Mouse (Mus musculus) CH12.LX (cell line): ENCODE measurements at regions not wholly inside any gene's neighbourhood (a gene's known extent, or its start where the extent isn't known, plus 50 kb on each side); places are given as distances from the start of the nearest gene placed in this dataset.
A peak's percentile ranks its signal among the peaks of the same experiment; 100 is the strongest.

Source experiments
- DNase-seq: peaks from one replicate; pipeline ENCODE4 v3.0.0-alpha.2; 2013; ENCODE audit errors: extremely low read depth
- H3K27ac ChIP-seq: 2 replicates; pipeline ENCODE4 v1.5.1; 2012; ENCODE audit warnings: low read depth, mild to moderate bottlenecking, control low read depth, moderate library complexity; ENCODE audit not compliant: insufficient read depth
- H3K27me3 ChIP-seq: replicated peaks from 2 replicates; pipeline ENCODE3; 2012; ENCODE audit warnings: inconsistent platforms
- H3K36me3 ChIP-seq, 2 experiments: replicated peaks in 1 of 2; 2 replicates each; pipeline versions ENCODE3 to v1.6.1; 2012; ENCODE audit warnings: inconsistent platforms in 1 of 2, low read length in 1 of 2, mild to moderate bottlenecking in 1 of 2, mixed read lengths in 1 of 2, moderate library complexity in 1 of 2; ENCODE audit not compliant: control insufficient read depth in 1 of 2, insufficient read depth in 1 of 2
- H3K4me1 ChIP-seq, 2 experiments: 2 replicates each; pipeline ENCODE4 v1.6.1; 2012; ENCODE audit warnings: inconsistent platforms in 1 of 2, moderate library complexity in 1 of 2; ENCODE audit not compliant: insufficient read depth in 2 of 2, control insufficient read depth in 1 of 2
- H3K4me2 ChIP-seq: 2 replicates; pipeline ENCODE4 v1.6.1; 2012; ENCODE audit warnings: low read depth, mild to moderate bottlenecking, control low read depth; ENCODE audit not compliant: poor library complexity, insufficient read depth, severe bottlenecking
- H3K4me3 ChIP-seq, 3 experiments: fragments of 150-350 bp in 1 of 3; sonication (generic) in 1 of 3; replicated peaks in 1 of 3; 2 replicates each; pipeline versions ENCODE3 to v1.5.1; 2011 to 2012; ENCODE audit warnings: low read depth in 2 of 3, low read length in 2 of 3, mild to moderate bottlenecking in 2 of 3, moderate library complexity in 2 of 3, control low read depth in 1 of 3, improper control_type of control experiment in 1 of 3, inconsistent platforms in 1 of 3, mixed read lengths in 1 of 3; ENCODE audit not compliant: poor library complexity in 1 of 3
- H3K79me2 ChIP-seq: replicated peaks from 2 replicates; pipeline ENCODE4 v1.6.1; 2012; ENCODE audit warnings: mild to moderate bottlenecking, moderate library complexity; ENCODE audit not compliant: control insufficient read depth, poor library complexity, insufficient read depth, severe bottlenecking; ENCODE audit errors: extremely low read depth
- H3K9ac ChIP-seq: 2 replicates; pipeline ENCODE4 v1.6.1; 2012; ENCODE audit warnings: low read depth, mild to moderate bottlenecking, control low read depth, moderate library complexity; ENCODE audit not compliant: insufficient read depth
- H3K9me3 ChIP-seq: replicated peaks from 2 replicates; pipeline ENCODE3; 2012; ENCODE audit warnings: low read length, inconsistent platforms, mixed read lengths
- E2F4 ChIP-seq: IDR thresholded peaks from 2 replicates; pipeline ENCODE4 v1.6.1; 2011; ENCODE audit warnings: low read depth, low read length, improper control_type of control experiment; ENCODE audit not compliant: insufficient replicate concordance
- ELF1 ChIP-seq: IDR thresholded peaks from 2 replicates; pipeline ENCODE4 v1.6.1; 2014; ENCODE audit warnings: low read depth, mild to moderate bottlenecking, inconsistent platforms, low read length, improper control_type of control experiment
- EP300 ChIP-seq: IDR thresholded peaks from 2 replicates; pipeline ENCODE4 v1.6.1; 2011; ENCODE audit warnings: low read length, improper control_type of control experiment
- ETS1 ChIP-seq: conservative IDR thresholded peaks from 2 replicates; pipeline ENCODE4 v1.6.1; 2012; ENCODE audit warnings: low read depth, mild to moderate bottlenecking, inconsistent platforms, low read length, improper control_type of control experiment, moderate library complexity
- GABPA ChIP-seq: IDR thresholded peaks from 2 replicates; pipeline ENCODE4 v1.6.1; 2012; ENCODE audit warnings: low read depth, low read length, improper control_type of control experiment, inconsistent platforms; ENCODE audit not compliant: insufficient replicate concordance
- IRF4 ChIP-seq: IDR thresholded peaks from 2 replicates; pipeline ENCODE4 v1.6.1; 2014; ENCODE audit warnings: low read depth, mild to moderate bottlenecking, inconsistent platforms, low read length, improper control_type of control experiment
- JUN ChIP-seq: IDR thresholded peaks from 2 replicates; pipeline ENCODE4 v1.6.1; 2011; ENCODE audit warnings: low read depth, mild to moderate bottlenecking, low read length, improper control_type of control experiment, moderate library complexity; ENCODE audit not compliant: insufficient read depth
- JUND ChIP-seq: conservative IDR thresholded peaks from 2 replicates; pipeline ENCODE4 v1.6.1; 2011; ENCODE audit warnings: low read depth, low read length, improper control_type of control experiment
- MAFK ChIP-seq: IDR thresholded peaks from 2 replicates; pipeline ENCODE4 v1.6.1; 2011; ENCODE audit warnings: low read length, improper control_type of control experiment; ENCODE audit not compliant: insufficient replicate concordance
- MAX ChIP-seq: IDR thresholded peaks from 2 replicates; pipeline ENCODE4 v1.6.1; 2011; ENCODE audit warnings: low read length, improper control_type of control experiment
- MAZ ChIP-seq: IDR thresholded peaks from 2 replicates; pipeline ENCODE4 v1.6.1; 2012; ENCODE audit warnings: low read depth, mild to moderate bottlenecking, inconsistent platforms, low read length, improper control_type of control experiment, moderate library complexity
- MXI1 ChIP-seq: IDR thresholded peaks from 2 replicates; pipeline ENCODE4 v1.6.1; 2011; ENCODE audit warnings: mild to moderate bottlenecking, low read depth, low read length, improper control_type of control experiment
- NELFE ChIP-seq: IDR thresholded peaks from 2 replicates; pipeline ENCODE4 v1.6.1; 2011; ENCODE audit warnings: low read depth, low read length, improper control_type of control experiment
- POLR2A ChIP-seq: IDR thresholded peaks from 2 replicates; pipeline ENCODE4 v1.6.1; 2011; ENCODE audit warnings: low read depth, mild to moderate bottlenecking, improper control_type of control experiment, low read length
- SIN3A ChIP-seq: IDR thresholded peaks from 2 replicates; pipeline ENCODE4 v1.6.1; 2012; ENCODE audit warnings: low read length, improper control_type of control experiment, inconsistent platforms
- USF1 ChIP-seq: IDR thresholded peaks from 2 replicates; pipeline ENCODE4 v1.6.1; 2014; ENCODE audit warnings: low read depth, mild to moderate bottlenecking, inconsistent platforms, low read length, improper control_type of control experiment
- USF2 ChIP-seq: conservative IDR thresholded peaks from 2 replicates; pipeline ENCODE4 v1.6.1; 2011; ENCODE audit warnings: low read depth, low read length, improper control_type of control experiment
- ZKSCAN1 ChIP-seq: IDR thresholded peaks from 2 replicates; pipeline ENCODE4 v1.6.1; 2012; ENCODE audit warnings: low read depth, inconsistent platforms, low read length, improper control_type of control experiment, borderline replicate concordance
- ZNF384 ChIP-seq: IDR thresholded peaks from 2 replicates; pipeline ENCODE4 v1.6.1; 2012; ENCODE audit warnings: low read depth, low read length, improper control_type of control experiment, inconsistent platforms
- dilution Hi-C: fragments of 300-500 bp; cut with MboI; formaldehyde crosslinking; loops from 2 replicates; pipeline ENCODE4 v1.14.3; 2020; ENCODE audit warnings: low sequenced_read_pairs; ENCODE audit not compliant: extremely low pct_unique_long_range_greater_than_20kb, extremely low pct_ligation_motif_present
- in situ Hi-C: fragments of 300-500 bp; cut with MboI; formaldehyde crosslinking; loops from 3 replicates; pipeline ENCODE4 v1.14.3; 2019; ENCODE audit warnings: low sequenced_read_pairs, low pct_ligation_motif_present, low pct_unique_long_range_greater_than_20kb, mixed read lengths

DNA sequence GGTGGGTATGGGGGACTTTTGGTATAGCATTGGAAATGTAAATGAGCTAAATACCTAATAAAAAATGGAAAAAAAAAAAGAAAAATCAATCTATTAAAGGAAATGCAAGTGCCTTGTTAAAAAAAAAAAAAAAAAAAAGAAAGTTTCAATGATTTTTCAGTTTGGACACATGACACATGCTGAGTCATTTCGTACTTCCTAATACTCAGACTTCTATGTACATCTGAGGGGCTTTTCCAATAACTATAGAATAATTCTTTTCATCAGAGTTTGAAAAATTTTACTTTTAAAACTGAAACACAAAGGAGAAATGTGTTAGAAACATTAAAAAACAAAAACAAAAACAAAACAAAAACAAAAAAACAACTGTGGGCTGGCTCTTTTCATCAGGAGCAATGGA, 162.4 kb upstream of the Ube2e1 start:
- H3K9ac ChIP-seq, result no peak overlapping the region
- H3K36me3 ChIP-seq, result no peaks in the 10 kb centered on the region
- no peaks in the 10 kb centered on the region for H3K9me3 ChIP-seq
- H3K4me1 ChIP-seq, result peaks cover 2 to 24% of the 10 kb centered on the region in 2 experiments; a peak in 2 of 4 replicates
- H3K4me2 ChIP-seq, result no peak overlapping the region
- no peaks in the 10 kb centered on the region for H3K27me3 ChIP-seq
- no peaks in the 10 kb centered on the region for H3K79me2 ChIP-seq
- peak; percentile 75 for TF ChIP-seq JUND
- TF ChIP-seq EP300, result peak; percentile 45; the same call in 1 of the 2 replicates
- TF ChIP-seq IRF4, result peak; percentile 35; the same call in 1 of the 2 replicates
- TF ChIP-seq ZKSCAN1, result no peak
- TF ChIP-seq MAFK, result 0 out of 2 replicates have a peak, but pooled peaks have one; percentile 15
- peak; percentile 84 for TF ChIP-seq ZNF384
- peak; percentile 41; the same call in 1 of the 2 replicates for TF ChIP-seq JUN
- no peak for TF ChIP-seq USF2
- dilution Hi-C loops (no loop called here), in situ Hi-C loops (no loop called here)
- no peak overlapping the region for H3K27ac ChIP-seq
- no peak for DNase-seq
- H3K4me3 ChIP-seq, result no peak overlapping the region

DNA sequence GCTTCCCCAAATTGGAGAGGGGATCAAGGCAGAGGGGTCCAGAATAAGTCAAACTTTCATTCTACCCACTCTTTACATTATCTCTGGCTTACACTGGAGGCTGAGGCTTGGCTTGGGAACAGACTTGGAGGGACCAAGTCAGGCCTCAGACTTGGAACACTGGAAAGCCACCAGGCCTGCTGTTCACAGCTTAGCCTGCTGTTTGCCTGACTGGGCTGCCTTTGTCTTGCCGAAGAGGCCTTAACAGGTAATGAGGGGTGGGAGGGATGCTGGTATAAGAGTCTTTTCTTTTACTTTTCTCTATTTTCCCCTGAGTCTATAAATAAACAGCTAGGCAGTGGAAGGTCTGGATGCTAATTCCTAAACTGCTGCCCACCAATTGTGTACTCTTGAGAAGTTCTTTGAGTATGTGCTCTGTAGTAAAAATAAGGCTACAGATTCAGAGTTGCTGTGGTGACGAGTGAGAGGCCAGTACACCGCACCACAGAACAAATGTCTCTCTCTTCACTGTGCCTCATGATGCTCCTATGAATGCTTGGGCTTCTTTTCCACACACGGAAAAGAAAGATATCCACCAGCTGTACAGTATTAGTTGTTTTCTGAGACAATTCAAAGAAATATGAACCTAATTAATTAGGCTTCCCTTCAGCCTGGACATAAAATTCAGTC, 154.6 kb upstream of the Ube2e1 start:
- dilution Hi-C loops (no loop called here), in situ Hi-C loops (no loop called here)
- TF ChIP-seq USF2 (no peak), ELF1 (no peak), USF1 (no peak), IRF4 (no peak)
- Histone ChIP-seq H3K4me3 (no peak overlapping the region), H3K27ac (no peak overlapping the region), H3K4me1 (no peaks in the 10 kb centered on the region), H3K27me3 (no peaks in the 10 kb centered on the region), H3K79me2 (no peaks in the 10 kb centered on the region), H3K9me3 (no peaks in the 10 kb centered on the region), H3K9ac (no peak overlapping the region), H3K36me3 (no peaks in the 10 kb centered on the region), H3K4me2 (no peak overlapping the region)
- no peak for DNase-seq

DNA sequence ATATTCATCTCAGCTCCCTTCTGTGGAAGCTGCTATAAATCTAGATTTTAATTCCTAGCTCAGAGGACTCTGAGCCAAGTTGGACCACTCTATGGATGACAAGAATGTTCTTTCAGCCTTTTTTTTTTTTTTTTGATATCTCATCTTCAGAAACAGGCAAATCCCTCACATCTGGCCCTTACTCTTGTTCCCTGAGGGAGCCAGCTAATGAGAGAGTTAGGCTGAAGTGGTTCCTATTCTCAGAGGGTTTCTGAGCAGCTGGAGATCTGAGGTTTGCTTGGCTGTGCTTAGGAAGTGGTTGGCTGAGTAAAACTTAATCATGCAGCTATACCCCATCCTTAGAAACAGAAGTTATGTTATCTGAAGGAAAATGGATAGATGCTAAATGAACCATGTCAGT, 153.9 kb upstream of the Ube2e1 start:
- dilution Hi-C loops, result no loop called here
- Histone ChIP-seq H3K27me3 (no peaks in the 10 kb centered on the region), H3K27ac (no peak overlapping the region), H3K4me1 (no peaks in the 10 kb centered on the region), H3K9me3 (no peaks in the 10 kb centered on the region), H3K79me2 (no peaks in the 10 kb centered on the region), H3K4me3 (no peak overlapping the region), H3K36me3 (no peaks in the 10 kb centered on the region)
- in situ Hi-C loops, result no loop called here
- TF ChIP-seq POLR2A (no peak), GABPA (no peak), E2F4 (no peak), MAZ (no peak), NELFE (no peak), EP300 (no peak), ETS1 (no peak), MAX (no peak), MXI1 (no peak), IRF4 (no peak), USF1 (no peak), MAFK (no peak), SIN3A (no peak)
- TF ChIP-seq, all 38 proteins: peak for 0
- Histone ChIP-seq H3K4me2 (no peak overlapping the region), H3K9ac (no peak overlapping the region)
- no peak for DNase-seq
